Mouse (Mus musculus) gastrocnemius, postnatal 25 days (tissue): ENCODE data around the gene Cbx2. TPM values are rescaled to one million over a fixed set of nuclear protein-coding genes. Genes with fewer than 3 reads are reported as not detected.
A peak's percentile ranks its signal among the peaks of the same experiment; 100 is the strongest.

Experiments
- DNase-seq: peaks from one replicate; pipeline ENCODE4 v3.0.0; 2022
- long read RNA-seq, 2 experiments: library from polyadenylated mRNA; stranded (forward); transcript quantifications; one replicate each; pipeline ENCODE4 v2.0.0; 2021
- total RNA-seq, 2 experiments: library from RNA; stranded (reverse); gene quantifications; 1 replicate in 1 of 2; 2 replicates in 1 of 2; pipeline ENCODE4 v1.2.3; 2021

Cbx2 gene
- total RNA-seq, result 1 to 10 TPM in 1 of 2 experiments, under 1 TPM in 1; 0.69 to 1.4 TPM
- long read RNA-seq, experiment 1, partial matches to known transcripts, result 0 of 2 reads
- long read RNA-seq, experiment 1, other reads (novel, unspliced or antisense), result 2 of 2 reads
- long read RNA-seq, experiment 2, partial matches to known transcripts, result 1 of 1 reads
- long read RNA-seq, experiment 2, other reads (novel, unspliced or antisense), result 0 of 1 reads

DNA sequence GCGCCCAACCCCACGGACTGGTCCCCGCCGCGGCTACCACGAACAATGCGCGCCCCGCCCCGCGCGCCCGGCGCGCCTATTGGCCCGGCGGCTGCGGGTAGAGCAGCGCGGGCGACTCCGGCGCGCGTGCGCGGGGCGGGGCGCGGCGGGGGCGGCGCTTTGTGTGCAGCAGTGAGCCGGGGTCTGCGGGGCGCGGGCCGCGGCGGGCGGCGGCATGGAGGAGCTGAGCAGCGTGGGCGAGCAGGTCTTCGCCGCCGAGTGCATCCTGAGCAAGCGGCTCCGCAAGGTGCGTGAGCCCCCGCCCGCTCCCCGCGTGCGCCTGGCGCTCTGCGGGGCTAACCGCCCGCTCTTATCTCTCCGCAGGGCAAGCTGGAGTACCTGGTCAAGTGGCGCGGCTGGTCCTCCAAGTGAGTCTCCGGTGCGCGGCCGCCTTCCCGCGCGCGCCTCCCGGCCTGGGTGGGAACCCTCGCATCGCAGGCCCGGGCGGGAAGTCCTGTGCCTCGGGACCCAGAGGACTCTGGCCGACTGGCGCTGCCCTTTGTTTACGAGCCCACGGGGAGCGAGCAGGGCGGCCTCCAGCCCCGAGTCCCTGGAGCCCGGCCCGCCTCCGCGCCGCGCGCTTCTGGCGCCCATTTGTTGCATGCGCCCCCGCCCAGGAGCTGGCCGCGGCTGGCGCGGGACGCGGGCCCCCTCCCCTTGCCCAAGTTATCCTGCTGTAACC is at the start of gene Cbx2:
Gene Cbx2, plus strand, starts transcription at position 68 of the 721 bp plus-strand sequence.
- peak; percentile 86 for DNase-seq

GRCm38 (mm10) chr11:118974340-118974739 is 48.4 kb upstream of the Cbx2 start:
- DNase-seq, result no peak

DNA sequence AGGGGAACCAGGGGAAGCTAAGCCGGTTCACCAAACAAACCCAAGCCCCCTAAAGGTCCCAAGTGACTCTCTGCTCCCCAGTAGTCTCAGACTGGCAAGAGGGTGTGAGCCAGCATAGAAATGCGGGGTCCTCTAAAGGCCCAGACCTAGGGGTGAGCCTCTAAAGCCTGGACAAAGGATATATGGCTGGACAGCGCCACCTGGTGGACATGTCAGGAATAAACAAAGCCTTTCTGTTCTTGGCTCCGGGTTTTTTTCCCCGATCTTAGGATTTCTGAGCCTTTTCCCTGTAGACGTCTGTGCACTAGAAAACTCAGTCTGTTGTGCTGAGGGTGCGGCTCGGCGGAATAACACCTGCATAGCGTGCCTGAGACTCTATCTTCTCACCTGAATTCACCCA is 47.3 kb upstream of the Cbx2 start:
- DNase-seq, result no peak

DNA sequence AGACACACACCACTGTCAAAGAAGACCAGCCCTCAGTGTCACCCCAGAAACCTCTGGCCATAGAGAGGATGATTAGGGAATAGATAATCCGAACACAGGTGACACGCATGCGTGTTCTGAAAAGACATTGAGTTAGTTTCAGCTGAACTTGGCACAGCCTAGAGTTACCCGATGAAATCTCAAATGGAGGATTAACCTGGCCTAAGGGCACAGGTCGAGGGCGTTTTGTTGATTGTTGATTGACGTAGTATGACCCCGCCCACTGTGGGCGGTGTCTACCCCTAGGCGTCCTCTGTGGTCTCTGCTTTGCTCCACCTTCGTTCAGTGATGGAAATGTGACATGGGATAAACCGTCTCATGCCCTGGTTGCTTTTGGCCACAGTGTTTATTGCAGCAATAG is 46.8 kb upstream of the Cbx2 start:
- no peak for DNase-seq

GRCm38 (mm10) chr11:118980388-118980787 is 42.4 kb upstream of the Cbx2 start:
- DNase-seq, result no peak

GRCm38 (mm10) chr11:118981012-118981776 is 41.6 kb upstream of the Cbx2 start:
- DNase-seq, result no peak

DNA sequence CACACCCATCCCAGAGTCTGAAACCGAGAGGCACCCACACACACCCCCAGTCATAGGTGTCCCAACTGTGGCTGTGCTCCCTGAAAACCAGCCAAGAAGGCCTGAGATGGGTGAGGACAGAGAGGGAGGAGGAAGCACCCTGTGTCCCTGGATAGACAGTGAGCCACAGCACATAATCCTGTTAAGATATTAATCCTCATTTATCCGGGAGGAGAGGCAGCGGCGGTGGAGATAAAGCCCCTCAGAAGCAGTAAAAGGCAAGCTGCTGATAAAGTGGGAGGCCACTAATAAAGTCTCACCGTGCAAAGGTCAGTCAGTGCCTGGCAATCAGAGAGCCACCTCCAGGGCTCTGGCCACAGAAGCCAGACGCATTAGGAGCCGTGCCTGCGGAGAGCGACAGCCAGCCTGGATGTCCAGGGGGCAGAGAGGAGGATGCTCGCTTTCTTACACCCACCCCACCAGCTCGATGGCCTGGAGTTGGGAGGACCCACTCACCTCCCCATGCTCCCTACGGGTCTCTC is 40.1 kb upstream of the Cbx2 start:
- no peak for DNase-seq

DNA sequence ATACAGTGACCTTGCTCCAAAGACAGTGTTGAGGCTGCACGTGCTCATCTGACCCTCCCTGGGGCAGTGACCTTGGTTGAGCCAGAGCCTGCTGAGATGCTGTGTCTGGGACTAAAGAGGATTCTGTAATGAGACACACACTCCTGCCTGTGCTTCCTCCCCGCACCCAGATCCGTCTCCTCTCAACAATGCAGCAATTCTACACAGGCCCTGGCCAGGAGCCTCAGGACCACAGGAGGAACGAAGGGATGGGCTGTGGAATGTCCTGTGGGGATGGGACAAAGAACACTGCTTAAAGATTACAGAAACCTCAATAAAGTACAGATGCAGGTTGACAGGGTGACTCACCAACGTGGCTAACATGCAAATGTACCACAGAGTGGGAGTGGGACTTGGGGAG is 37.2 kb upstream of the Cbx2 start:
- no peak for DNase-seq

- DNase-seq, result no peak
Measured at GRCm38 (mm10) chr11:118987999-118988398, 34.8 kb upstream of the Cbx2 start, which contains the start of gene Enpp7. Gene Enpp7, plus strand, starts transcription at chr11:118988188.

GRCm38 (mm10) chr11:118992781-118993180 is 30.0 kb upstream of the Cbx2 start:
- DNase-seq, result peak; percentile 15

DNA sequence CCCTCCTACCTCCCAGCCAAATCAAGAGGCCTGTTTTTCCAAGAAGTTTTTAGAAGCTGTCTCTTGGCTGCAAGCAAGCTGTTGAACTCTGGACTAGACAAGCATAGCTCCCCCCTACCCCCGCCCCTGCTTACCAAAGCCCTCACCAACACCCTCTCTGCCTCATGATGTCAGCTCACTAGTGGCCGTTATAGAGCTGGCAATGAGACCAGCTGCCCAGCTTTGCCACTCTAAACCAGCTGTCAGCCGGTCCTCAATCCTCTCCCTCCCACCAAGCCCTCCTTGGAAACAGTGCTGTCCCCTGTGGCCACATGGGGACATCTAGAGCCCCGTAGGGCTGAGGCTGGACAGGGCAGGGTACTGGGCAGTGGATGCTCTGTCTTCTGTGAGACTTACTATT is 27.3 kb upstream of the Cbx2 start:
- no peak for DNase-seq

- no peak for DNase-seq
Measured at GRCm38 (mm10) chr11:118997182-118997581, 25.6 kb upstream of the Cbx2 start.

GRCm38 (mm10) chr11:118998540-118999265 is 24.1 kb upstream of the Cbx2 start:
- peak; percentile 53 for DNase-seq

- DNase-seq, result no peak
Measured at GRCm38 (mm10) chr11:118999361-118999804, 23.4 kb upstream of the Cbx2 start.

DNA sequence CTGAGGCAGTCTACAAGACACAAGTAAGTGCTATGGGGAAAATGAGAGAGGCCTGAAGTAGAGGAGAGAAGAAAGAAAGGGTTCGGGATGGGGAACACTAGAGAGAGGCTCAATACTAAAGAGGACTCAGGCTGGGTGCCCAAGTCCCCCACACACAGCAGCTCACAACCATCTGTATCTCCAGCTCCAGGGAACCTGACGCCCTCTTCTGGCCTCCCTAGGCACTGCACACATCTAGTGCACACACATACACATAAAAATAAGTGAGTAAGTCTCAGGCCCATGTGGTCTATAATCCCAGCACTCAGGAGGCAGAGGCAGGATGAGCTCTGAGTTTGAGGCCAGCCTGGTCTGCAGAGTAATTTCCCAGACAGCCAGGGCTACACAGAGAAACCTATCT is 21.9 kb upstream of the Cbx2 start:
- DNase-seq, result no peak

DNA sequence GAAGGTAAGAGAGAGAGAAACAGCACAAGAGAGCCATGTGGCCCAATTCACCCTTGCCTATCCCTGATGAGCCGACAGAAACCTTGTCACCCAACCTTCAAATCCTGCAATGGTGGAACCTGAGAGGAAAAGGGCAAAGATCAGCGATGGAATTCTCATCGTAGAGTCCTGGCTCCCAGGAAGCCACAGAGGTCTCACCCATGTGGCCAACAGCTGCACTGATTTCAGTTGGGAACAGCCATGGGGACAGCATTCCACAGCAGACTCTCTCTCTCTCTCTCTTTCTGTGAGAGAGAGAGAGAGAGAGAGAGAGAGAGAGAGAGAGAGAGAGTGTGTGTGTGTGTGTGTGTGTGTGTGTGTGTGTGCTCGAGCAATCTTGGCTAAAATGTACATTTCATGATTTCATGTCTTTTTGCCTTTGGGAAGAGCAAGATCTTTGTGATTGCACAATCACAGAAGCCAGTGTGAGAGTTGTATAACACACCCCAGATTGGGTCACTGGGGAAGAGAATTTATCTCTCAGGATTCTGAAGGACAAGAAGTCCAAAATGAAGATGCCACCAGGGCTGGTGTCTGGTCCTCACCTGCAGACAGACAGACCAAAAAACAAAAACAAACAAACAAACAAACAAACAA is 21.2 kb upstream of the Cbx2 start:
- DNase-seq, result no peak

- no peak for DNase-seq
Measured at GRCm38 (mm10) chr11:119005547-119006275, 17.1 kb upstream of the Cbx2 start.

GRCm38 (mm10) chr11:119006462-119006861 is 16.3 kb upstream of the Cbx2 start:
- no peak for DNase-seq

DNA sequence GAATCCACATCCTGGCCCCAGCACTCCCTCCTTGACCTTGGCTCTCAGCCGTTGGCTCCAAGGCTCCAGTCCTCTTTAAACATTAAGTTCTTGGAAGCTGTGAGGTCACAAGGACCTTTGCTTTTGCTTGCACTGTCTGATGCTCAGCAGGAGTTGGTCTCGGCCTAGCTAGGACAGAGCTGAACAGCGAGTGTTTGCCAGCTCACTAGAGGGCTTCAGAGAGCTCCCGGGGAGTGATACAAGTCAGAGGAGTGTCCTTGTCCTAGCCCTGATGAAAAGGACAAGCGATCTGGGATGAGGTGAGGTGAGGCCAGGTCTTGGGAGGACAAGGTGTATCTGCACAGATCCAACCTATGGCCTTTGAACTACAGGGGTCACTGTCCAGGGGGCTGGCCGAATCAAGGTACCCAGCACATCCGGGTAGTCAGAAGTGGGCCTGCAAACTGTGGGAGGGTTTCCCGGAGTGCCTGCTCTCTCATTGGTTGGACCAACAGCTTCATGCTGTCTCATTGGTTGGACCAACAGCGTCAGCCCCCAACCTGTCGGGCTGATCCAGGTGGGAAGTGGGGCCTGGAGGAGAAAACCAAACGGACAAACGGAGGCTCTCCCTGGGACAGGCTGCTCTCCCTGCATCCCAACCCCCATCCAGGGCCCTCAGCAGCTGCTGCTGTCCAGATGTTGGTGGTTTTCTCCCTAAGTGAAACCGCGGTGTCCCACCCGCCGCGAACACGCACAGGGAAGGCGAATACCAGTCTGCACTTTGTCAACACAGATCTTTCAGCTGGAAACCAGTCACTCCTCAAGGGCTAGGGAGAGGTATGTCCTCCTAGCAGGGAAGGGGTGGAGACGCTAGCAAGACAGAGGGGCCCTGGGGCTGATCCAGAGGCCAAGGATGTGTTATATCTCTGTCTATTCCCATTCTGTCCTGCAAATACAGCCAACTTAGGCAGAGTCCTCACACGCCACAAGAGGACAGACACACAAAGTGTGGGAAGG is 15.0 kb upstream of the Cbx2 start:
- DNase-seq, result no peak

DNA sequence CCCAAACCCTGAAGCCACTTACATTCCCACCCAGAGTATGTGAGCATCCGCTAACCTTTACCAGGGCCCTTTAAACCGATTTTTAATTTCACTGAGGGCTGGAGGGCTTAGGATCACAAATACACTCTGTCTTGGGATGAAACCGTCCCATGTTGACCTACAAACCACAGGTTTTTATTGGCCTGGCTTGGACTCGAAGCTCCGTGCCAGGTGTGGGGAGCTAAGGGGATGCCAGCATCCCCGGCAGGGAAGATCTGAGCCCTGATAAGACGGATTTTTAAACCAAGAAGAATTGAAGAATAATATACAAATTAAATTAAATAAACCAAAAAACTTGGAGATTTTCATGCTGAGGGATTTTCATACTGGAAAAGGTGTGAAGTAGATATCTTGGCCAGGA is 8.3 kb upstream of the Cbx2 start:
- DNase-seq, result no peak
